Mouse (Mus musculus) activated CD4-positive, CD25-positive, alpha-beta regulatory T cell, adult 4 months (primary cell): ENCODE data around the gene Gpsm1. TPM values are rescaled to one million over a fixed set of nuclear protein-coding genes. Genes with fewer than 3 reads are reported as not detected.
A peak's percentile ranks its signal among the peaks of the same experiment; 100 is the strongest.

Source experiments
- ATAC-seq: one replicate; pipeline ENCODE4 v1.8.0; 2017
- polyA plus RNA-seq, 2 experiments: library from polyadenylated mRNA; unstranded; fragments of 100-300 nt; shearing (Covaris generic); gene quantifications; one replicate each; pipeline ENCODE4 v1.2.1; 2017

Gpsm1 gene
- polyA plus RNA-seq, 2 experiments from 2014 or later: 1.8 to 2.7 TPM

GRCm38 (mm10) chr2:26312812-26313211, 2.5 kb upstream of the Gpsm1 start:
- peak; percentile 13 for ATAC-seq

DNA sequence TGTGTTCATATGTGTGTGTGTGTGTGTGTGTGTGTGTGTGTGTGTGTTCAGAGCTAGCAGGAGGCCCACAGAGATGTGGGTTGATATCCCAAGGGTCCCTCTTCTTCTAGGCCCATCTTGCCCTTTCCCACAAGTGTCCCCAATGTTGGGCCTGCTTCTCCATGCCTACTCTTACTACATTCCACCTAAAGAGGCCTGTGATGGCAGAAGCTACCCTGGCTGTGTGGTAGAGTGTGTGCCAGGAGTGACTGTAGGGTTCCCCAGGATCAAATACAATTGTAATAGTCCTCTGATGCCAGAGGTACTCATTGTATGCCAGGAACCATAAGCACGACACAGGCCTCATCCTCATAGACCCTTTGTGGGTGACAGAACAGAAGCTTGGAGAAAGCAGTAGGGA, 1.9 kb upstream of the Gpsm1 start:
- no peak for ATAC-seq

GRCm38 (mm10) chr2:26314281-26315071, 839 bp upstream of the Gpsm1 start:
- ATAC-seq: no peak

- ATAC-seq: no peak
Observed at GRCm38 (mm10) chr2:26315925-26316311, 603 bp downstream of the Gpsm1 start.

- ATAC-seq: no peak
Observed at GRCm38 (mm10) chr2:26316576-26317246, 1.4 kb downstream of the Gpsm1 start.

GRCm38 (mm10) chr2:26317371-26317770, 2.1 kb downstream of the Gpsm1 start:
- ATAC-seq: no peak

- ATAC-seq: no peak
Observed at GRCm38 (mm10) chr2:26317991-26318672, 2.8 kb downstream of the Gpsm1 start.

DNA sequence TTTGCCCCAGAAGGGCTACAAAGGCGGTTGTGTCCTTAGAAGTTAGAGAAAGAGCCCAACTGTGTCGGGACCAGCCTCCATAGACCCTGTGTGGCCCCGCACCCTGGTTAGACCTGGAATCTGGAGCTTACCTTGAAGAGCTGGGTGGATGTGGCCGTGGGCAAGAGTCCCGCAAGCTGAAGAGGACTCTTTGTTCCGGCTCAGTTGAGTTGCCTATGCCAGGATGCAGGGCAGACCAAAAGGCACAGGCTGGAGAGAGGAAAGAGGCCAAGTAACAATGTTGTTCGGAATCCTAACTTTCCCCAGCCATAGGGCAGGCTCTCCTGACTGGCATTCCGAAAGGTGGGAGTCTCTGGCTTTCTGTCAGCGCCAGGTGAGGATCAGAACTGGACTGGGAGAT, 3.8 kb downstream of the Gpsm1 start:
- ATAC-seq: no peak

DNA sequence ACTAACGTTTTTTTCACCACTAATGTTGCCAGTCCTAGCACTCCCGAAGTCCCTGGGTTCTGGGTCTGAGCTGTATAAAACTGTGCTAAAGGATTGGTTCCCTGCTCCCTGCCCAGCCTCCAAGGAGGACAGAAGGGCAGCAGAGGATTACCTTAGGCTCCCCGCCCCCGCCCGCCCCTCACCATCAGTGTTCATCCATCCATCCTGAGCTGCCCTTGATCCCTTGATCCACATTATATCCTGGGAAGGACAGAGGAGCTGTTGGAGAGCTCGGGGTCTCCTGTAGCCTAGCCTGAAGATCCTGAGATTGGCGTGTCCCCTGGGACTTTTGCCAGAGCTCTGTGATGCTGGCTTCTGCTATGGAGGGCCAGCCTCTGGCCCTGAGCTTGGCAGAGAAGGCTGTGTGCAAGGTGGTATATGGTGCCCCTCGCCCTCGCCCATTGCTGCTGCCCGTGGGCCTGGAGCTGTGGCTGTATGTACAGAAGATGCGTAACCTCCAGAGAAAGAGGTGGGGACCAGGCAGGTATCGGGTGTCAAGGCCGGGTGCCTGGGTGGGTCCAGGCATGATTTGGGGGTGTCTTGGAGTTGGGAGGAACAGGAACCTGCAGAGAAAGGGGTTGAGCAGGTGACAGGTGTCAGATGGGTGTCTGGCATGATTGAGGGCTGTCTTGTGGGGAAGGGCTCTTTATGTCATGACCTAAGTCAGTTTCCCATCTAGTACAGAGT, 4.4 kb downstream of the Gpsm1 start:
- no peak for ATAC-seq

DNA sequence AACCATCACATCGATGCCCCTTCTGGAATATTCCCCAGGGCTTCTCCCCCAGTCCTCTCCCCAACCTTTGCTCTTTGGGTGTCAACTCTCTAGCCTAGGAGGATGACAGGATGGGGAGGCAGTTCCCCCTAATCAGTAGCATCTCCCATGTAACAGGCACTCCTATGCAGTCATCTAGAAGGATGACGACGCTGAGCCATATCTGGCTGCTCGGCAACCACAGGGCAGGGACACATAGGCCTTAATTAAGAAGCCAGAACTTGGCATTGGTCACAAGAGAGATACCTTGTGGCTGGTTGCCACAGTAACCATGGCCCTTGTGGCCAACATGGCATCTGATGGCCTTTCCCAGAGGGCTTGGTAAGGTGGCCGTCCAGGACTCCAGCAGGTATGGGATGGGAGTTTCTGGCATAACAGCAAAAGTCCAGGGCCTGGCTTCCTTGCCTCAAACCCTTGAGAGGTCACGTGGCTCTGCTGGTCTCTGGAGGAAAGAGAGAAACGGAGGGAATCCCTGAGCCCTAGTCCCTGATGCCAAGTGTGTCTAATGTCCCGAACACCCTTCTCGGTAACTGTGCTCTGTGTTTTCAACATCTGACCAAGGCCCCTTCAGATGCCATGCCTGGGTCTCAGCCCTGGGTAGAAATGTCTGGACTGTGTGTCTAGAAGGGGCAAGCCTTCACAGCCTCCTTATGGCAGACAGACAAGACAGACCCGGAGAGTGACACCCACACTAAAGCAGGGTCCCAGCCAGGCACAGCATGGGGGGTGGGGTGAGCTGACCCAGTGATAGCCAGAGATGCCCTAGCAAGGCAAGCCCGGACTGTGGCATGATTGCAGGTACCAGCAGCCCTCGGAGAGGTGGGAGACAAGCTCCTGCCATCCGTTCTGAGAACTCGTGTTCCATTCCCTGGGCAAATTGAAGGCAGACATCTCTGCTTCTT, 5.2 kb downstream of the Gpsm1 start:
- no peak for ATAC-seq

DNA sequence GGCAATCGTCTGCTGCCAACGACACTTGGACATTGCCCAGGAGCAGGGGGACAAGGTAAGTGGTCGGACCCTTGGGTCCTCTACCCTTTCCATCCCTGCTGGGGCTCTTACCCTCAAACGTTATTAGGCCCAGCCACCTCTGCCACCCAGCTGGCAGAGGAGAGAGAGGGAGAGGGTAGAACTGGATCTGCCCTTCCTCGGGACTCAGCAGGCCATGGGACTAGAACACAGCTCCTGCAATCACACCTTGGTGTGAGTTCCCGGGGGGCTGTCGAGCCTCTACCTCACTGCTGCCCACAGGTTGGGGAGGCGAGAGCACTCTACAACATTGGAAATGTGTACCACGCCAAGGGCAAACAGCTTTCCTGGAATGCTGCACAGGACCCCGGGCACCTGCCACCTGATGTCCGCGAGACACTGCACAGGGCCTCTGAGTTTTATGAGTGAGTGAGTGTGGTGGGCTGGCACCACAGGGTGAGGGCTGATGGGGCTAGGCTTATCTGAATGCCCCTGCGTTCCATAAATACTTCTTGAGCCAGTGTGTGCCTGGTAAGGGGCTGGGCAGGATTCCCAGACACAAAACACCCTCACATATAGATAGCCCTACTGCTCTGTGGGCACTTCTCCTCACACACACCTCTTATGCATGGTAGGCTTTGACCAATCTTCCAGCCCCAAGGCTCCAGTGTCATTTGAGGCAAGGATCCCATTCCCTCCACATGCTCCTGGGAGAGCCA, 8.4 kb downstream of the Gpsm1 start:
- no peak for ATAC-seq

- ATAC-seq: no peak
Observed at GRCm38 (mm10) chr2:26324917-26325316, 9.6 kb downstream of the Gpsm1 start.

DNA sequence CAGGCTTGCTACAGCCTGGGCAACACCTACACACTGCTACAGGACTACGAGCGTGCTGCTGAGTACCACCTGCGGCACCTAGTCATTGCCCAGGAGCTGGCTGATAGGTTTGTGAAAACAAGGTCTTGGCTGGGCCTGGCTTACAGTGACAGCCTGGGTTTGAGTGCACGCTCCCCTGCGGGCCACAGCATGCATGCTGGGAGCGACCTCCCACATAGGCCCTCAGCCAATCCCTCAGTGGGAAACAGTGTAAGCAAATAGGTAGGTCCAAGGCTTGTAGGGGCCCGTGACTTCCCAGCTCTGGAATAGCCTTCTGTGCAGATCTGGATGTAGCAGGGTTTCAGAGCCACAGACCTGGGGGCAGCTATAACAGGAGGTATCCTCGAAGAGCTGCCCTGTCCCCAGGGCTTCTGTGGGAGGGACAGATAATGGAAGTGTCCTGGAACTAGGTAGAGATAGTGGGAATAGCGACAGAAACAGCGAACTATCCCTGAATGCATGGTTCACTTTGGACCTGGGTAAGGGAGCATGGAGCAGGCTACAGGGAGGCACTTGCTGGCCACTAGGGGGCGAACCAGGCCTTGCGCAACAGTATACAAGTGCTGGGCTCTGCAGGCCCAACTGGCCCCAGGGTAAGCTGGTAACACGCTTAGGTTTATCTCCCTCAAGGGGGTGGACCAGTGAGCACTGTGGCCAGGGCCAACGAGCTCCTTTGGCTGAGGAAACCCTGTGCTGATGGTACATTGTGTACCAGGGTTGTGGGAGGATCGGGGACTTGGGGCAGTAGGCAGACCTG, 10.3 kb downstream of the Gpsm1 start:
- ATAC-seq: peak; percentile 57

GRCm38 (mm10) chr2:26327852-26328251, 12.5 kb downstream of the Gpsm1 start:
- peak; percentile 63 for ATAC-seq

- ATAC-seq: no peak
Observed at GRCm38 (mm10) chr2:26329402-26329801, 14.1 kb downstream of the Gpsm1 start.

GRCm38 (mm10) chr2:26330056-26330468, 14.7 kb downstream of the Gpsm1 start:
- ATAC-seq: no peak

DNA sequence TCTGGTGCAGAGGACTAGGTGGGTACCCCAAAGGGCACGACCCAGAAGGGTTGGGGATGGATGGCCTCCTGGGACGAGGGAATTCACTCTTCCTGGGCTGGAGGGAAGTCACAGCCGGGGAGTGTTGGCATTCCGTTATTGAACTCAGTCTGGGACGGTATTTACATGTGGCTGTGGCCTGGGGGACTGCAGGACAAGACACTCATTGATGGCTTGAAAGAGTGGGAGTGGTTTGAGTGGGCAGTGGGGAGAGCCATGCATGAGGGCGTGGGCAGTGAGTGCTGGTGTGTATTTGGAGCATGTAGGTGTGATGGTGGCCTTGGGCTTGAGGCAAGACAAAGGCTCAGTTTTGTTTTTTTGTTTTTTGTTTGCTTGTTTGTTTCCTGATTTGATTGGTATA, 15.4 kb downstream of the Gpsm1 start:
- no peak for ATAC-seq

DNA sequence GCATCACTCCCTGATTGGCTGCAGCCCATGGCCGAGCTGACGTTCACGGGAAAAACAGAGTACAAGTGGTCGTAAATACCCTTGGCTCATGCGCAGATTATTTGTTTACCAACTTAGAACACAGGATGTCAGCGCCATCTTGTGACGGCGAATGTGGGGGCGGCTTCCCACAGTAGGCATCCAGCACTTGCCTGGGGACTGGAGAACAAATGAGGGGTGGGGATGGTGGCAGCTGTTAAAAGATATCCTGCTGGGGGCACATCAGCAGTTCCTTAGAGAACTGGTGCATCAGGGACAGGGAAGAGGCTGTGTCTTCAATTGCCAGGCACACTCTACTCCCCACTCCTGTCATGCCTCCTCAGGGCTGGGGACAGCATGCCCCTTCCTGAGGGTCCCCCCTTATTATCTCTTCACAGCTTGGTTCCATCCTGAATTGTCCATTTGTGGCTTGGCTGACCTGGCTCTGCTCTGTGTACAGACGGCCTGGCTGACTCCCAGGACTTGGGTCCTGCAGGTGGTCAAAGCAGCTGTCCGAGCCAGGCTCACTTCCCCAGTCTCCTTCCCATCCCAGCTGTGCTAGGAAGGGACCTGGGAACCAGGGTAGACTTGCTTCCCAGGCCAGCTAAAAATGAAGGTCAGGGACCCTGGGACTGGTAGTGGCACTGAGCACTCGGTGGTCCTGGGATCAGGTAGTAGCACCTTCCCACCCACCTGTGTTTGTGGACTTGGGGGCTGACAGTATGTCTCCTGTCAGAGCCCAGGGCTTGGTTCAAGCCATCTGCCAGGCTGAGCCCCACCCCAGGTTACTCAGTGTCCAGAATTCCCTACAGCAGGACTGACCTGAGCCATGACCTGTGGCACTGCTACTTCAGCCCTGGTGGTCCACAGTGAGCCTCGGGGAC, 23.2 kb downstream of the Gpsm1 start:
- peak; percentile 49 for ATAC-seq

- ATAC-seq: no peak
Observed at GRCm38 (mm10) chr2:26339204-26339551, 23.9 kb downstream of the Gpsm1 start.
